Mouse (Mus musculus): Measurements from ENCODE around the gene Bhlha15.

GRCm38 (mm10) chr5:144146898-144147297 is 43.2 kb upstream of the Bhlha15 start:
- no peak for TF ChIP-seq GATA2 (IDR thresholded peaks at IDR 0.05; ENCODE audit: borderline replicate concordance, low read depth, low read length)
- TF ChIP-seq CTCF (IDR thresholded peaks at IDR 0.05; ENCODE audit: low read depth, low read length), result no peak
- TF ChIP-seq GATA1 (IDR thresholded peaks at IDR 0.05; ENCODE audit: borderline replicate concordance, low read length), result no peak
- no peak for TF ChIP-seq TAL1 (conservative IDR thresholded peaks at IDR 0.05; ENCODE audit: low read depth, low read length)
